Mouse (Mus musculus) embryonic facial prominence, embryonic 13.5 days (tissue): ENCODE data around the gene Rnf182. TPM values are rescaled to one million over a fixed set of nuclear protein-coding genes. Genes with fewer than 3 reads are reported as not detected.

Source experiments
- ATAC-seq: fragments of 200-750 bp; cut with Nextera tagmentation; 2 replicates; pipeline ENCODE4 v1.8.0; 2017; ENCODE audit warnings: low read depth; ENCODE audit not compliant: insufficient number of reproducible peaks, insufficient read depth, low FRiP score, low TSS enrichment
- H3K27ac ChIP-seq: fragments of 300-500 bp; sonication (generic); 2 replicates; pipeline ENCODE4 v1.5.1; 2015; ENCODE audit warnings: moderate library complexity, mild to moderate bottlenecking, inconsistent platforms
- H3K27me3 ChIP-seq: fragments of 300-500 bp; sonication (generic); 2 replicates; pipeline ENCODE4 v1.6.1; 2015; ENCODE audit warnings: mild to moderate bottlenecking, inconsistent platforms
- H3K36me3 ChIP-seq: fragments of 300-500 bp; sonication (generic); 2 replicates; pipeline ENCODE4 v1.6.1; 2015; ENCODE audit warnings: mild to moderate bottlenecking, inconsistent platforms
- H3K4me1 ChIP-seq: fragments of 300-500 bp; sonication (generic); 2 replicates; pipeline ENCODE4 v1.6.1; 2015; ENCODE audit warnings: inconsistent platforms
- H3K4me2 ChIP-seq: fragments of 300-500 bp; sonication (generic); 2 replicates; pipeline ENCODE4 v1.6.1; 2015; ENCODE audit warnings: moderate library complexity, mild to moderate bottlenecking, inconsistent platforms
- H3K4me3 ChIP-seq: fragments of 300-500 bp; sonication (generic); 2 replicates; pipeline ENCODE4 v1.5.1; 2015; ENCODE audit warnings: mild to moderate bottlenecking, inconsistent platforms
- H3K9ac ChIP-seq: fragments of 300-500 bp; sonication (generic); 2 replicates; pipeline ENCODE4 v1.6.1; 2015; ENCODE audit warnings: mild to moderate bottlenecking, inconsistent platforms
- H3K9me3 ChIP-seq: fragments of 300-500 bp; sonication (generic); 2 replicates; pipeline ENCODE4 v1.6.1; 2016; ENCODE audit warnings: inconsistent platforms
- WGBS: fragments of 180-500 bp; shearing (Covaris S2); methylation state at CpG from one replicate; pipeline ENCODE4 v1.1.7; 2015; ENCODE audit warnings: mixed read lengths; 5-methylcytosine and 5-hydroxymethylcytosine counted together
- polyA plus RNA-seq: library from polyadenylated mRNA; unstranded; fragments of >200 nt; fragmentation: Nextera tagmentation; extraction: Ambion mirVana; gene quantifications from 2 replicates; pipeline ENCODE4 v1.2.1, GENCODE M21; 2015

The Rnf182 gene
- polyA plus RNA-seq, 1 experiment from 2014 or later, result 10.7 TPM

DNA sequence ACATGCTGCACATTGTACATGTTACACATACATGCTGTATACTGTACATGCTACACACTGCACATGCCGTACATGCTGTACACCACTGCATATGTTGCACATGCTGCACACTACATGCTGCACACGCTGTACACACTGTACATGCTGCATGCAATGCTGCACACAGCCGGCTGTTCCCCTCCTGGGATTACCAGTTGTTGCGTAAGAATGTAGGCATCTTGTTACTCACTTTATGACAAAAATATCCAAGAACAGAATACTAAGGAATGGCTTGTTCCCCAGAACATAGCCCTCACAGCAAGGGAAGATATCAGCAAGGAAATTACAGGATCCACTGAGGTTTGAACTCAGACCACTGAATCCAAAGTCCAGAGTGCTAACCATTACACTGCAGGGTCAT lies 47.7 kb downstream of the Rnf182 start:
- Histone ChIP-seq H3K4me3 (no peak overlapping the region), H3K4me1 (no peaks in the 10 kb centered on the region), H3K36me3 (peaks cover 10% of the 10 kb centered on the region), H3K9ac (no peak overlapping the region), H3K4me2 (no peak overlapping the region), H3K27me3 (no peaks in the 10 kb centered on the region), H3K9me3 (no peaks in the 10 kb centered on the region), H3K27ac (no peak overlapping the region)
- WGBS, result 88% methylated on average over 4 of the region's 4 CpGs
- ATAC-seq, result no peak

DNA sequence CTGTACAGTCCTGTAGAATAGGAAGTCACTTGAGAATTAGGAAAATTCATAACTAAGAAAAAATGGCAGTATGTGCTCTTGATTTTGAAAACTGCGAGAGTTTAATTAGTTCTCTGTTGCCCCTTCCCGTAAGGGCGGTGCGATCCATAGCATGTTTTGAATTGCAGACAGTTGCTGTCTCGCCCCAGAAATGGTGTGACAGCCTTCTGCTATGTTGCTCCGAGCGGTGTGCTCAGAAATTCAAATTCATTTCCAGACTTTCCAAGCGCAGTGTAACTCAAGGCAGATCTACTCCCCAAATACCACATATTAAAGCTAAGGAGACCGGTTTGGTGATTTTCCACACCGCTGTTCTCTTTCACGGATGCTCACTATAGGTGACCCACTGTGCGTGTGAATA lies 50.6 kb downstream of the Rnf182 start:
- no peaks in the 10 kb centered on the region for H3K27me3 ChIP-seq
- no peaks in the 10 kb centered on the region for H3K9me3 ChIP-seq
- WGBS, result 87% methylated on average over 12 of the region's 12 CpGs
- no peak overlapping the region for H3K4me3 ChIP-seq
- H3K27ac ChIP-seq, result no peak overlapping the region
- no peak overlapping the region for H3K9ac ChIP-seq
- H3K4me2 ChIP-seq, result no peak overlapping the region
- H3K36me3 ChIP-seq, result peaks cover 10% of the 10 kb centered on the region
- ATAC-seq, result no peak
- no peaks in the 10 kb centered on the region for H3K4me1 ChIP-seq

DNA sequence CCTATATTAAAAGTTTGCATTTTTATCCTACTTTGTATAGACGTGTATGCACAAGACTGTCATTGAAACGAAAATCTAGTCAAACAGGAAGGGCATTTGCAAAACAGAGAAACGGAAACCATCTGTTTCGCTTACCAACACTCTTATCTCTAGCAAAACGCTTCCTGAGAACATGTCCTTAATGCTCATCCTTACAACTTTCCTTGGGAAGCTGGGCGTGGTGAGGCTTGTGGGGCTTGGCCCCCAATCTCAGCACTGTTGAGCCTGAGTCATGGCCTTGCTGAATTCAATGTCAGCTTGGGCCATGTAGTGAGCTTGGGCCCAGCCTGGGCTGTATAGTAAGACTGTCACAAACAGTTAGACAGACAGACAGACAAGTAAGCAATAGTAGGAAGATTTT lies 51.4 kb downstream of the Rnf182 start:
- H3K27ac ChIP-seq, result no peak overlapping the region
- H3K36me3 ChIP-seq, result peaks cover 9% of the 10 kb centered on the region; the same call in 1 of the 2 replicates
- no peak overlapping the region for H3K4me3 ChIP-seq
- WGBS, result 51% methylated on average over 6 of the region's 6 CpGs
- H3K9me3 ChIP-seq, result no peaks in the 10 kb centered on the region
- H3K4me2 ChIP-seq, result no peak overlapping the region
- H3K27me3 ChIP-seq, result no peaks in the 10 kb centered on the region
- ATAC-seq, result no peak
- H3K4me1 ChIP-seq, result no peaks in the 10 kb centered on the region
- no peak overlapping the region for H3K9ac ChIP-seq

DNA sequence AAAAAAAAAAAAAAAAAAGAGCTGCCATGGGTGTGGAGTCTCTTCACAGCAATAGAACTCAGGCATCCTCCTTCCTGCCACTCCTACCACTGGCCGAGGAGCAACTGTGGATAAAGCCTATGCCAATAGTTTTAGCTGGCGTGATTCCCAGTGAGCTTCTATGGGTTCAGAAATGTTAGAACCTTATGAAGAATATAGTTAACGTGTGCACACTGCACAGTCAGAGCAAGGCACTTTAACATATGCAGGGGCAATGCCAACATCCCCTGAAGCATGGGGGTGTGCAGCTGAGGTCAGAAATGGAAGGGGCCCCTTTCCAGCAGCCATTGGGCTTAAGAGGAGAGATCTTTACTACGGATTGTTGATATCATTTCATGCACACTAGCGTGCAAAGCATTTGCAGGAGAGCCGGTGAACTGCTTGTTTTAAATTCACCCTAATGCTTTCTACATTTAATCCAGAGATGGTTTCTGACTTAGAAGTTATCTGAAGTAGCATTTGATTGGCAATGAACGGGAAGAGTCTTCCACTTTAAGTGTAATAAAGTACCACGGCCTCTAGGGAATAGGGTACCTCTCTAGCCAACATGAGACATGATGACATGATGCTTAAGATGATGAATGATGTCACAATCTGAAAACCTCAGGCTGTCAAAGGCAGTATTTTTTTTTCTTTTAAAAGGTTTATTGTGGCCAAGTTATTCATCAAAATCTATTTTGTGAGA lies 61.8 kb downstream of the Rnf182 start:
- Histone ChIP-seq H3K9ac (no peak overlapping the region), H3K27me3 (no peaks in the 10 kb centered on the region), H3K9me3 (no peaks in the 10 kb centered on the region), H3K4me1 (peaks cover 14% of the 10 kb centered on the region), H3K36me3 (no peaks in the 10 kb centered on the region), H3K4me3 (no peak overlapping the region), H3K27ac (no peak overlapping the region), H3K4me2 (no peak overlapping the region)
- WGBS, result 59% methylated on average over 8 of the region's 8 CpGs
- ATAC-seq, result peak; percentile 78; the same call in 1 of the 2 replicates

DNA sequence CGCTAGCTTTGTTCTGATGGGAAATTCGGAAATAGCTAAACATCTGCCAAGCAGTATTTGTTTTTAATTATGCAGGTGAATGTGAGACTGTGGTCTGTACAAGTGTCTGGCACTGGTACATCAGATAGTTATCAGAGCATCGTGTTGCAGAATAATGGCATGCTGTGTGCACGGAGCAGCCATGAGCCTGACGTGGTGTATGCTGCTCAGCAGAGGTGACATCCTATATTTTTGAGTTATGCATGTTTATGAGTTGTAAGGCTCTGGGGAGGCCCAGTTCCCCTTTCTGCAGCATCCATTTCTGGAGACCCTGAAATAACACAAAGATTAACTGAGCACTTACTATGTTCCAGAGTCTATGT lies 62.4 kb downstream of the Rnf182 start:
- Histone ChIP-seq H3K27me3 (no peaks in the 10 kb centered on the region), H3K36me3 (no peaks in the 10 kb centered on the region), H3K27ac (no peak overlapping the region), H3K4me2 (no peak overlapping the region), H3K4me1 (peaks cover 14% of the 10 kb centered on the region), H3K9me3 (no peaks in the 10 kb centered on the region), H3K4me3 (no peak overlapping the region), H3K9ac (no peak overlapping the region)
- ATAC-seq, result no peak
- 57% methylated on average over 5 of the region's 5 CpGs for WGBS

DNA sequence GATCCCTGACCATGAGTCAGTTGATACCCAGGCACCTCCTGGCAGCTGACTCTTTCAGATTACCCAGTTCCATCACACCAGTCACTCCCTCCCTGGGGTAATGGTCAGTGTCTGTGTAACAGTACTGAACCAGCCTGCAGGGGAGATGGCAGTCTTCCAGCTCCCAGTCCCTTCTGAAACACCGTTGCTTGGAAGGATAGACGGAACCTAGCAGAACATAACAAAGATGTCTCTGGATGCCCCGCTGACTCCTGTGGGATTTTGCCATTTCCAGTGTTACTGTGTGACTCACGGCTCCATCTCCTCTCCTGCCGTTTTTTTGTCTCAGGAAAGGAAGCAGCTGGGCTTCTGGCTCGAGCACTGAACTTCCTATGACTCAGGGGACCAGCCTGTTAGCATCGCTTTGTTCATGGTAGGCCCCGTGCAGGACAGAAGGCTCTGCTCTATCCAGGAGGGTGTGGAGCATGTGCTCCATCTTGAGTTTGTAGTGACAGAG lies 69.0 kb downstream of the Rnf182 start:
- no peaks in the 10 kb centered on the region for H3K36me3 ChIP-seq
- H3K27ac ChIP-seq, result no peak overlapping the region
- H3K4me3 ChIP-seq, result no peak overlapping the region
- 52% methylated on average over 8 of the region's 8 CpGs for WGBS
- H3K4me1 ChIP-seq, result 0 out of 2 replicates have a peak, but pooled peaks cover 7% of the 10 kb centered on the region
- no peaks in the 10 kb centered on the region for H3K27me3 ChIP-seq
- no peaks in the 10 kb centered on the region for H3K9me3 ChIP-seq
- no peak overlapping the region for H3K9ac ChIP-seq
- ATAC-seq, result no peak
- no peak overlapping the region for H3K4me2 ChIP-seq

DNA sequence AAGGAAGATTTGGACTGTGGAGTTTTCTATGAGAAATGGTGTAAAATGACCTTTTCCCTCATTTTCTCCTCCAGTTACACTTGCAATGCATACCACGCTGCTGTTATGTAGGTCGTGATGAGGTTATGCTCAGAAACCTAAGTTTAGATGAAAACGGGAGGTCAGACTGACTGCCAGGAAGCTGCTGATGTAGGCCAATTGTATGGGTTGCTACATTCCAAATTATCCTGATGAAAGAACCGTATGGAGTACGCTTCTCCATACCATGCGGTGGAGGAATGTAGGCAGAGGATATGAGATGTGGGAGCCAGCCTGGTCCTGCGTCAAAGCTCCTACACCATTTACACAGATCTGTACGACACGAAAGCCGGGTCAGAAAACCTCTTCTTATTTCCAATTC lies 72.6 kb downstream of the Rnf182 start:
- 84% methylated on average over 10 of the region's 10 CpGs for WGBS
- Histone ChIP-seq H3K27ac (no peak overlapping the region), H3K9me3 (no peaks in the 10 kb centered on the region), H3K4me3 (no peak overlapping the region), H3K9ac (no peak overlapping the region), H3K27me3 (0 out of 2 replicates have a peak, but pooled peaks cover 3% of the 10 kb centered on the region), H3K36me3 (no peaks in the 10 kb centered on the region), H3K4me2 (no peak overlapping the region), H3K4me1 (0 out of 2 replicates have a peak, but pooled peaks cover 7% of the 10 kb centered on the region)
- ATAC-seq, result no peak

DNA sequence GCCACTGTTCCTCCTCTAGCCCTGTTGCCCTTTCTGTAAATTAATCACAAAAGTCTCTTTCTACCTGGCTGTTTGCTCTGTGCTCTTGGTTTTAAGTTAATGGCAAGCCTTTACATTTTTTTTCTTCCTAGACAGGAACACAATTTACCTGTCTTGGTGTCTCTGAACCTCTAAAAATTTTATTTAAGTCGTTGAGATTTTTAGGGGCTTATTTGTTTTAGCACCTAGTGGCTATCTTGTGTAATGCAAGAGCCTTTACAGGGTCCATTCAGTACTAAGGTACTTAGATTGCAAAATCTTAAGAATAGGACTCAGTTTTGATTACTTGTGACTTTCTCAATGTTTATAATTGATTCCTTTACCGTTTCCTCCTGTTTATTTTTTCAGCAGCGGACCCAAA lies 76.2 kb downstream of the Rnf182 start:
- H3K27me3 ChIP-seq, result 0 out of 2 replicates have a peak, but pooled peaks cover 3% of the 10 kb centered on the region
- 61% methylated on average over 3 of the region's 3 CpGs for WGBS
- no peak for ATAC-seq
- no peak overlapping the region for H3K4me2 ChIP-seq
- no peaks in the 10 kb centered on the region for H3K9me3 ChIP-seq
- no peak overlapping the region for H3K27ac ChIP-seq
- H3K4me3 ChIP-seq, result no peak overlapping the region
- no peaks in the 10 kb centered on the region for H3K4me1 ChIP-seq
- no peaks in the 10 kb centered on the region for H3K36me3 ChIP-seq
- no peak overlapping the region for H3K9ac ChIP-seq

DNA sequence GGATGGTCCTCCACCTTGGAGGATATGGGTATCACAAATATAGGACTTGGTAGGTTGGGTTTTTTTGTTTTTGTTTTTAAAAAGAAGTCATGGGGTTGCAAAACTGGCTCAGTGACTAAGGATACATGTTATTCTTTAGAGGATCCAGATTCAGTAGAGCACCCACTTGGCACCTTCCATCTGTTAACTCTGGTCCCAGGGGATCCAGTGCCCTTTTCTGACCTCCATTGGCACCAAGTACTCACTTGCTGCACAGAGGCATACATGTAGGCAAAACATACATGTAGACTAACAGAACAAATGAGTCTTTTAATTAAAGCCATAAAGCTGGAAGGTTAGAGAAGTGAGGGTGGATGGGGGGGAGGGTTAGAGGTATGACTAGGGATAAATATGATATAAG lies 80.0 kb downstream of the Rnf182 start:
- no peak overlapping the region for H3K4me2 ChIP-seq
- no peak for ATAC-seq
- H3K36me3 ChIP-seq, result no peaks in the 10 kb centered on the region
- no peaks in the 10 kb centered on the region for H3K9me3 ChIP-seq
- H3K27me3 ChIP-seq, result no peaks in the 10 kb centered on the region
- no peaks in the 10 kb centered on the region for H3K4me1 ChIP-seq
- H3K9ac ChIP-seq, result no peak overlapping the region
- H3K4me3 ChIP-seq, result no peak overlapping the region
- no peak overlapping the region for H3K27ac ChIP-seq

DNA sequence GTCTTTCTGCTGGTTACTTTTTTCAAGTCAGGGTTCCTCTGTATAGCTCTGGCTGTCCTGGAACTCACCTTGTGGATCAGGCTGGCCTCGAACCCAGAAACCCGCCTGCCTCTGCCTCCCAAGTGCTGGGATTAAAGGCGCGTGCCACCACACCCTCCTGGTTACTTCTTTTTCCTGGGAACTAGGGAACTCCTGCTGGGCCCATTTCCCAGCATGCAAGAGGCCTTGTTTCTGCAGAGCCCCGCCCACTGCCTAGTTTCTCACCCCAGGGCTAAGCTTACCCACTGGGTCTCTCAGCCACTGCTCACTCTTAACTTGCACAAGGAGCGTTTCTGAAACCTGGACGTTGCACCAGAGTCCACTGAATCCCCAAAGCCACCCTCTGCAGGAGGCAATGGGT lies 80.5 kb downstream of the Rnf182 start:
- Histone ChIP-seq H3K4me2 (no peak overlapping the region), H3K4me3 (no peak overlapping the region), H3K9me3 (no peaks in the 10 kb centered on the region), H3K36me3 (no peaks in the 10 kb centered on the region), H3K9ac (no peak overlapping the region), H3K4me1 (no peaks in the 10 kb centered on the region), H3K27me3 (no peaks in the 10 kb centered on the region), H3K27ac (no peak overlapping the region)
- ATAC-seq, result no peak
- 92% methylated on average over 7 of the region's 7 CpGs for WGBS

DNA sequence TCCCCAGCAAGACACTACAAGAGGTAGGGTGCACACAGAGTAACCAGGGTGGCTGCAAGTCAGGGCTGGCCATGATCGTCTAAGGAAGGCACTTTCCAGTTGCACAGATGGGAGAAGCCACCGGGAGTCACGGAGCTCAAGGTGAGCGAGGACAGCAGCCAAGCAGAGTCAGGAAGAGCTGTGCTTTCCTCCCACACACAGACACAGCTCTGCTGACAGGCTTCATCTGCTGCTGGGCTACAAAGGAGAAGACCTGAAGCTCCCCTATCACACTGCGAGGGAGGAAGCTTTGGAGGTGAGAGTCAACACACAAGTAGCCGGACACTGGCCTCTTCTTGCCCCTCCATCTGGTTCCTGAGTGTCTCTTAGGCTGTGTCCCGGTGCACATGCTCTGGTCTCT lies 83.0 kb downstream of the Rnf182 start:
- peaks cover 5% of the 10 kb centered on the region for H3K4me1 ChIP-seq
- WGBS, result 87% methylated on average over 7 of the region's 7 CpGs
- H3K4me3 ChIP-seq, result no peak overlapping the region
- H3K9me3 ChIP-seq, result no peaks in the 10 kb centered on the region
- no peaks in the 10 kb centered on the region for H3K27me3 ChIP-seq
- H3K27ac ChIP-seq, result no peak overlapping the region
- no peak overlapping the region for H3K9ac ChIP-seq
- H3K36me3 ChIP-seq, result no peaks in the 10 kb centered on the region
- ATAC-seq, result no peak
- H3K4me2 ChIP-seq, result no peak overlapping the region

DNA sequence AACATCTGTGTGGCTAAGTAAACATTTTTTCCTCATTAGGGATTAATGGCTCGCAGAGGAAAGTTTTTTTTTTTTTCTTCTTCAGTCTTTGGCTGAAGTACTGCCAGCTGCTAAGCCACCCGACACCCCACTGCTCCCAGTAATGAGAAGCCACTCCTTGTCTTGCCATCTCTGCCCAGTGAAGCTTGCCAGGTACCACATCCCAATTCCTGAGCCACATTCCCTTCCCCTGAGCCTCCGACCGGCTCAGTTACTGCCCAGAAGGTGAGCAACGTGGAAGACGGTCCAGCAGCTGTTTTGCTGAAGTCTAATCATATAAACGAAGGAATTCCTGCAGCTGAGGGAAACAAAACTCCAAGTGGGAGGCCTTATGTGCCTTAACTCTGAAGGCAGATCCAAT lies 88.0 kb downstream of the Rnf182 start:
- Histone ChIP-seq H3K9me3 (no peaks in the 10 kb centered on the region), H3K27ac (no peak overlapping the region), H3K4me3 (no peak overlapping the region), H3K36me3 (no peaks in the 10 kb centered on the region), H3K4me1 (peaks cover 14% of the 10 kb centered on the region), H3K27me3 (no peaks in the 10 kb centered on the region), H3K9ac (no peak overlapping the region), H3K4me2 (no peak overlapping the region)
- 12% methylated on average over 7 of the region's 7 CpGs for WGBS
- ATAC-seq, result no peak
